Mouse (Mus musculus): ENCODE measurements around the gene Guf1. TPM values are rescaled to one million over a fixed set of nuclear protein-coding genes. Genes with fewer than 3 reads are reported as not detected.

Guf1 gene
- total and polyA plus RNA-seq, 2 experiments from 2014 or later = 35.4 to 36.5 TPM

DNA sequence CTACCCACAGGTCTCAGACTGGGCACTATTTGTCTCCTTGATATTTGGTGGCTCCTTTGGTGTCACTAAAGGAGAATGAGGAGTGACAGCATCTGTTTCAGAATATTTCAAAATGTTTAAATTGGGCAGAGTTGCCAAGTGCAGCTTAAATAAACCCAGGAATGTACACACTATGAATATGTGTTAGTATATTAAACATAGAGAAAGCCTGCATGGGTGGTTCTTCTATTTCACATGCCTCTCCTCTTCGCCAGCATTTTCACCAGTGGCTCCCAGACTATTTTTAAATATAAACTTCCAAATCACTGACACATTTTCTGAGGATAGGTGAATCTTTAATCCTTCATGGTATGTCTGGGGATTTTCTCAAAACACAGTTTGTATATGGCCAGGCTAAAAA lies 64.2 kb downstream of the Guf1 start:
- DNase-seq (ENCODE audit: low spot score) (no peak), ATAC-seq (no peak)
- no peak overlapping the region for H3K4me2 ChIP-seq (ENCODE audit: low read depth, low read length)
- no peak overlapping the region for H3K9ac ChIP-seq (replicated peaks; ENCODE audit: low read length)
- no peak overlapping the region for H3K27ac ChIP-seq
- H3K4me1 ChIP-seq (ENCODE audit: insufficient read depth, low read length) = no peaks in the 10 kb centered on the region
- no peaks in the 10 kb centered on the region for H3K36me3 ChIP-seq (ENCODE audit: insufficient read depth, low read length)
- no peaks in the 10 kb centered on the region for H3K9me3 ChIP-seq (ENCODE audit: low read length)
- TF ChIP-seq CTCF (IDR thresholded peaks at IDR 0.05; ENCODE audit: low read depth) = no peak
- no peaks in the 10 kb centered on the region for H3K27me3 ChIP-seq (ENCODE audit: insufficient read depth, low read length)
- no peak overlapping the region for H3K4me3 ChIP-seq (ENCODE audit: low read length)
- WGBS = 86% methylated on average over 1 of the region's 1 CpGs

Other genes starting within 250 kb of the Guf1 start
- 60.2 and 61.4 TPM in 2 replicates for gene Kctd8, start 215.2 kb upstream of the Guf1 start, total RNA-seq (2014; rRNA removed)
- 35.1 and 35.2 TPM in 2 replicates for gene Kctd8, start 215.2 kb upstream of the Guf1 start, polyA plus RNA-seq (2015; fragmentation: Nextera tagmentation; extraction: Ambion mirVana)
- not detected in 2 replicates for gene Yipf7, start 14.3 kb upstream of the Guf1 start, total RNA-seq (2014; rRNA removed)
- gene Yipf7, start 14.3 kb upstream of the Guf1 start, polyA plus RNA-seq (2015; fragmentation: Nextera tagmentation; extraction: Ambion mirVana) = not detected in 2 replicates
- gene Gnpda2, start 35.4 kb downstream of the Guf1 start, total RNA-seq (2014; rRNA removed) = 15.7 and 22.6 TPM in 2 replicates
- 37.9 and 45.7 TPM in 2 replicates for gene Gnpda2, start 35.4 kb downstream of the Guf1 start, polyA plus RNA-seq (2015; fragmentation: Nextera tagmentation; extraction: Ambion mirVana)